Mouse (Mus musculus) neutrophil, adult 5-6 weeks (primary cell): ENCODE results near the gene Acot5. TPM values are rescaled to one million over a fixed set of nuclear protein-coding genes. Genes with fewer than 3 reads are reported as not detected.

ENCODE experiments used
- ATAC-seq: fragments of 151-379, 151-347 bp; 2 replicates; pipeline ENCODE4 v1.8.0; 2017; ENCODE audit warnings: mild to moderate bottlenecking, moderate TSS enrichment; ENCODE audit not compliant: insufficient number of reproducible peaks, poor library complexity, low FRiP score, severe bottlenecking; ENCODE audit errors: extremely low read depth
- total RNA-seq: library from RNA; stranded (forward); fragments of 200-1000 nt; gene quantifications from 2 replicates; pipeline ENCODE4 v1.2.3, GENCODE M21; 2017

The Acot5 gene
- total RNA-seq, 1 experiment from 2014 or later: not detected

DNA sequence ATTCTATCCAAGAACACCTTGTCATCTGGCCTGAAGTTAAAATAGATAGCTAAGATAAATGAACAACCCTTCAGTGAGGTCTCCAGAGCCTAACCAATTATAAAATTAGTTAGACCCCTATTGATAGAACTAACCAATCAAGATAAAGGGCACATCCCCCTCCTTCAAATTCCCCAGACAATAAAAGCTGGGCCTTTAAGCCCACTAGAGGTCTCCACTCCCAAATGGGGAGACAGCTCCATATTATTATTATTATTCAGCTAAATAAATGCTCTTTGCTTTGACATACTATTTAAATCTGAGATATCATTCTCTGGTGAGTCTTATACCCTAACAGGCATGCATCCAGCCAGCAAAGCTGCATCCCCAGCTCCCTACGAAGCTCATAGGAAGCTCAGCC, 40.8 kb downstream of the Acot5 start:
- no peak for ATAC-seq

DNA sequence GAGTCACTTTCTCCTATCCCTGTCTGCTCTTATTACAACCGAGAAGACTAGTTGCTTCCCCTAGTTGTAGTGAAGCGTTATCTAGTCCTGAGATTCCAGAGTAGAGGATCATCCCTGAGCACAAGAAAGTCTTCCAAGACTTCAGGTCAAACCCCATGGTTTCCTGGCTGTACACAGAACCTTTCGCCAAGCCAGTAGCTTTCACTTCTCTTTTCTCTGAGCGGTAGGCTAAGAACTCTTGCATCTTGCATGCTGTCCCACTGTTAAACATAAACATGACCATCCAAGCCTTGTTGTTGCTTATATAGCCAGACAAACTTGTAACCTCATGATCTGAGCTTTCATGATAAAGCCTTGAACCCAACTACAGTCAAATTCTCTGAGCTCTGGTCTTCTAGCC, 41.7 kb downstream of the Acot5 start:
- ATAC-seq: no peak

DNA sequence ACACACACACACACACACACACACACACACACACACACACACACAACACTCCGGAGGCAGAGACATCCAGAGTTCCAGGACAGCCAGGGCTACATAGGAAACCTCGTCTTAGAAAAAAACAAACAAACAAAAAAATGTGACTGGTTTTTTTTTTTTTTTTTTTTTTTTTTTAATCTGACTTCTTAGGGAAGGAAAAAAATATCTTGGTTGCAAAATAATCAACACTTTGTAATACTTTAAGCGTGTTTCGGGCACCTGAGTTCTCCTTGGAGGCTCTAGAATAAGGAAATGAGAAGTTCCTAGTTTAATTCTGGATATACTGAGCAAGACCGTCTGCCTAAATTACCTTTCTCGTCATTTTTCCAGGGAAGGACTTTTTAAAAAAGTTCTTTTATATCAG, 44.6 kb downstream of the Acot5 start:
- ATAC-seq: no peak

DNA sequence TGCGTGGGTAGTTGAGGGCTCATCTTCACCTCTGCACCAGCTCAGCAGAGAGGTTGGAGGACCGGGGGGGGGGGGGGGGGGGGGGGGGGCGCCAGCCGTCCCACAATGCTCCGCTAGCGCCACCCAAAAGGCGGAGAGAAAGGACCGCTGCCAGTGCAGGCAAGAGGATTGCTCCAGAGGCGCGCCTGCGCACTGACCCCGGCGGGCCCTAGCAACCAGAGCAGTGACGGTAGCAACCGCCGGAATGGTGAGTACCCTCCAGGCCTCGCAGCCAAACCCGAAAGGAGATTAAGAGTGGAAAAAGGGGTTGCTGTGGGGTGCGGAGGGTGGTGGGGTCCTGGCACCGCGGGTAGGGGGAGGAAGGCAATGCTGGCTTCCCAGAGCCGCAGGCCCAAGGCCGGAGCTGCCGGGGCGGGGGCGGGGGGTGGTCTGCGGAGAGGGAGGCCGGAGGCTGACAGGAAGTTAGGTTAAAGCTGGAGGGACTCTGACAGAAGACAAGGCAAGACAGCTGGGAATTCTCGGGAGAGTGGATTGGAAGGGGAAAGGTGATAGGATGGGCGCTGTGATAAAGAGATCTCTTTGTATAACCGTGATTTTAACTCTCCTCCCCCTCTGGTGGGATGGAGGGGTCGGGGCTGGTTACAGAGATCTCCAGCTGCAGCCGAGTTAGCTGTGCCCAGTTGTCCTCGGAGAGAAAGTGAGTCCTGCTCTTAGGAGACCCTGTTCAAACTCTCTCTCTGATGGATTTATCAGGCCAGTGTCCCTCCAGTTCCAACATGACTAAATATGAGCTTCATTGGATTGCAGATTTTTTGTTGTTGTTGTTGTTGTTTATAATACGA, 45.2 kb downstream of the Acot5 start, which contains the start of gene Dnal1:
TSS of gene Dnal1 (plus strand) at position 214 of the 842 bp plus-strand sequence.
- peak; percentile 55; the same call in 1 of the 2 replicates for ATAC-seq

DNA sequence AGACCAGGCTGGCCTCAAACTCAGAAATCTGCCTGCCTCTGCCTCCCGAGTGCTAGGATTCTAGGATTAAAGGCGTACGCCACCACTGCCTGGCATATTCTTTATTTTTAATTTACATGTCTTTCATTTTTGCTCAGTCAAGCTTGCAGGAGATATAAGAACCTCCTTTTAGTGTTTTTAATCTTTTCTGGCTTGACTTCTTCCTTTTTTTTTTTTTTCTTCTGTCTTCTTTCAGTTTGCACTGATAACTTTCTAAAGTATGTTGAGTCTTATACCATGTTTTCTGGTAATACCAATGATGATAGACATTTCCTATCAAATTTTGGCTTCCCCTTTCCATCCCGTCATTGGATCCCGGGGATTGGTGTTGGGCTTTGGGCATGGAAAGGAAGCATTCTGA, 50.5 kb downstream of the Acot5 start:
- ATAC-seq: no peak

Other genes starting within 250 kb of the Acot5 start
- 67.8 and 86.4 TPM in 2 replicates for gene Numb, start 147.4 kb upstream of the Acot5 start, total RNA-seq
- gene Riox1, start 118.7 kb upstream of the Acot5 start, total RNA-seq: 9.5 and 11.4 TPM in 2 replicates
- not detected in 2 replicates for gene Heatr4, start 84.5 kb upstream of the Acot5 start, total RNA-seq
- 24.1 and 25.2 TPM in 2 replicates for gene Acot2, start 81.5 kb upstream of the Acot5 start, total RNA-seq
- gene Acot1, start 59.8 kb upstream of the Acot5 start, total RNA-seq: 12.5 and 13.2 TPM in 2 replicates
- not detected in 2 replicates for gene Acot4, start 30.9 kb upstream of the Acot5 start, total RNA-seq
- not detected in 2 replicates for gene Gm49366, start 30.4 kb upstream of the Acot5 start, total RNA-seq
- gene Acot3, start 17.2 kb upstream of the Acot5 start, total RNA-seq: not detected in 2 replicates
- gene Acot6, start 31.3 kb downstream of the Acot5 start, total RNA-seq: 0.12 TPM in 1 of 2 replicates, not detected in the other
- gene Dnal1, start 45.0 kb downstream of the Acot5 start, total RNA-seq: 0.12 and 0.25 TPM in 2 replicates
- gene Pnma1, start 79.2 kb downstream of the Acot5 start, total RNA-seq: 6.6 and 8.0 TPM in 2 replicates
- 79.1 and 84.4 TPM in 2 replicates for gene Elmsan1, start 149.6 kb downstream of the Acot5 start, total RNA-seq
- gene Ptgr2, start 215.9 kb downstream of the Acot5 start, total RNA-seq: 34.4 and 40.1 TPM in 2 replicates
- 40.0 and 43.5 TPM in 2 replicates for gene Zfp410, start 247.5 kb downstream of the Acot5 start, total RNA-seq